Mouse (Mus musculus): ENCODE results near the gene Usp43.

- TF ChIP-seq POLR2AphosphoS2 (IDR thresholded peaks at IDR 0.05; ENCODE audit: insufficient read length, low read depth), result no peak
- no peak for TF ChIP-seq POLR2A (IDR thresholded peaks at IDR 0.05; ENCODE audit: insufficient read length, low read depth)
- TF ChIP-seq CEBPB (IDR thresholded peaks at IDR 0.05; ENCODE audit: insufficient read depth, poor library complexity, severe bottlenecking), result no peak
- no peak for TF ChIP-seq MYOG (IDR thresholded peaks at IDR 0.05; ENCODE audit: control insufficient read depth in 1 of 3, insufficient read depth in 1 of 3, insufficient read length in 2 of 3, low read depth in 2 of 3)
- TF ChIP-seq USF1 (IDR thresholded peaks at IDR 0.05; ENCODE audit: low read depth), result no peak
- TF ChIP-seq E2F4 (IDR thresholded peaks at IDR 0.05; ENCODE audit: insufficient read depth), result no peak
- no peak for TF ChIP-seq MYOD1 (IDR thresholded peaks at IDR 0.05; ENCODE audit: control insufficient read depth in 1 of 3, insufficient read length in 2 of 3, low read depth in 2 of 3)
- TF ChIP-seq MAX (IDR thresholded peaks at IDR 0.05; ENCODE audit: low read depth), result no peak
- TF ChIP-seq TCF3 (IDR thresholded peaks at IDR 0.05; ENCODE audit: insufficient read length, low read depth), result no peak
Observed at GRCm38 (mm10) chr11:67808051-67808450, 113.9 kb downstream of the Usp43 start.
